Mouse (Mus musculus) neural tube, embryonic 14.5 days (tissue): ENCODE measurements around the gene Tomm6. TPM values are rescaled to one million over a fixed set of nuclear protein-coding genes. Genes with fewer than 3 reads are reported as not detected.

ENCODE experiments used
- ATAC-seq: fragments of 200-750 bp; cut with Nextera tagmentation; 2 replicates; pipeline ENCODE4 v1.8.0; 2017; ENCODE audit warnings: low read depth, mild to moderate bottlenecking, moderate TSS enrichment, moderate library complexity
- H3K27ac ChIP-seq: fragments of 300-500 bp; sonication (generic); 2 replicates; pipeline ENCODE4 v1.5.1; 2014; ENCODE audit warnings: low read depth, mild to moderate bottlenecking, control low read depth, low read length, moderate library complexity, mixed read lengths
- H3K27me3 ChIP-seq: fragments of 300-500 bp; sonication (generic); 2 replicates; pipeline ENCODE4 v1.6.1; 2014; ENCODE audit warnings: low read length; ENCODE audit not compliant: control insufficient read depth, insufficient read depth
- H3K36me3 ChIP-seq: fragments of 300-500 bp; sonication (generic); 2 replicates; pipeline ENCODE4 v1.6.1; 2014; ENCODE audit warnings: low read length, mixed read lengths; ENCODE audit not compliant: control insufficient read depth, insufficient read depth
- H3K4me1 ChIP-seq: fragments of 300-500 bp; sonication (generic); 2 replicates; pipeline ENCODE4 v1.6.1; 2014; ENCODE audit warnings: low read length; ENCODE audit not compliant: control insufficient read depth, insufficient read depth
- H3K4me2 ChIP-seq: fragments of 300-500 bp; sonication (generic); 2 replicates; pipeline ENCODE4 v1.6.1; 2014; ENCODE audit warnings: mild to moderate bottlenecking, low read depth, low read length, control low read depth
- H3K4me3 ChIP-seq: fragments of 300-500 bp; sonication (generic); 2 replicates; pipeline ENCODE4 v1.5.1; 2014; ENCODE audit warnings: low read depth, low read length, control low read depth, mixed read lengths
- H3K9ac ChIP-seq: fragments of 300-500 bp; sonication (generic); replicated peaks from 2 replicates; pipeline ENCODE4 v1.6.1; 2014; ENCODE audit warnings: low read depth, mild to moderate bottlenecking, control low read depth, low read length, mixed read lengths
- H3K9me3 ChIP-seq: fragments of 300-500 bp; sonication (generic); 2 replicates; pipeline ENCODE4 v1.6.1; 2016; ENCODE audit warnings: low read length; ENCODE audit not compliant: control insufficient read depth
- WGBS: fragments of 180-500 bp; shearing (Covaris S2); extraction: QIAGEN DNeasy Blood & Tissue Kit; methylation state at CpG from one replicate; pipeline ENCODE4 v1.1.7; 2014; 5-methylcytosine and 5-hydroxymethylcytosine counted together
- polyA plus RNA-seq: library from polyadenylated mRNA; unstranded; fragments of >200 nt; fragmentation: Nextera tagmentation; extraction: Ambion mirVana; gene quantifications from 2 replicates; pipeline ENCODE4 v1.2.1, GENCODE M21; 2014

The Tomm6 gene
- polyA plus RNA-seq, 1 experiment from 2014 or later, result 305 TPM

- ATAC-seq, result no peak
- H3K27me3 ChIP-seq, result no peaks in the 10 kb centered on the region
- H3K4me2 ChIP-seq, result no peak overlapping the region
- H3K27ac ChIP-seq, result no peak overlapping the region
- no peak overlapping the region for H3K4me3 ChIP-seq
- H3K36me3 ChIP-seq, result no peaks in the 10 kb centered on the region
- H3K9me3 ChIP-seq, result no peaks in the 10 kb centered on the region
- H3K4me1 ChIP-seq, result no peaks in the 10 kb centered on the region
- 83% methylated on average over 1 of the region's 1 CpGs for WGBS
- H3K9ac ChIP-seq, result no peak overlapping the region
Observed at GRCm38 (mm10) chr17:47646683-47647082, 41.5 kb downstream of the Tomm6 start.

GRCm38 (mm10) chr17:47642992-47643391 is 45.2 kb downstream of the Tomm6 start:
- 90% methylated on average over 2 of the region's 2 CpGs for WGBS

More at GRCm38 (mm10) chr17:47642992-47643391, 45.2 kb downstream of the Tomm6 start:
- H3K36me3 ChIP-seq, result no peaks in the 10 kb centered on the region
- H3K4me3 ChIP-seq, result no peak overlapping the region
- no peak for ATAC-seq
- H3K27ac ChIP-seq, result no peak overlapping the region
- H3K4me2 ChIP-seq, result no peak overlapping the region
- no peaks in the 10 kb centered on the region for H3K27me3 ChIP-seq
- H3K4me1 ChIP-seq, result no peaks in the 10 kb centered on the region
- no peaks in the 10 kb centered on the region for H3K9me3 ChIP-seq
- no peak overlapping the region for H3K9ac ChIP-seq

Other genes with a start within 250 kb of the Tomm6 start
- 16.4 and 17.1 TPM in 2 replicates for gene Taf8, start 186.1 kb downstream of the Tomm6 start, polyA plus RNA-seq
- gene Ccnd3, start 183.3 kb downstream of the Tomm6 start, polyA plus RNA-seq, result 49.1 and 72.4 TPM in 2 replicates
- 32.7 and 35.0 TPM in 2 replicates for gene Bysl, start 76.9 kb downstream of the Tomm6 start, polyA plus RNA-seq
- 38.1 and 43.4 TPM in 2 replicates for gene Med20, start 76.8 kb downstream of the Tomm6 start, polyA plus RNA-seq
- gene Gm20517, start 76.8 kb downstream of the Tomm6 start, polyA plus RNA-seq, result 2.3 and 2.9 TPM in 2 replicates
- 5.9 and 6.5 TPM in 2 replicates for gene Usp49, start 57.7 kb downstream of the Tomm6 start, polyA plus RNA-seq
- 33.3 and 41.9 TPM in 2 replicates for gene Frs3, start 644 bp upstream of the Tomm6 start, polyA plus RNA-seq
- gene Gm21981, start 6.1 kb upstream of the Tomm6 start, polyA plus RNA-seq, result 2.0 and 7.7 TPM in 2 replicates
- gene Prickle4, start 6.3 kb upstream of the Tomm6 start, polyA plus RNA-seq, result 0.68 and 4.4 TPM in 2 replicates
- not detected in 2 replicates for gene Pgc, start 38.5 kb upstream of the Tomm6 start, polyA plus RNA-seq
- gene Tfeb, start 48.6 kb upstream of the Tomm6 start, polyA plus RNA-seq, result 1.8 and 2.1 TPM in 2 replicates
- gene Mdfi, start 146.3 kb upstream of the Tomm6 start, polyA plus RNA-seq, result 2.7 and 5.3 TPM in 2 replicates
- gene Foxp4, start 236.3 kb upstream of the Tomm6 start, polyA plus RNA-seq, result 28.7 and 29.1 TPM in 2 replicates